Mouse (Mus musculus): ENCODE results near the gene Mocs1.
"Not testable (repeated sequence)": the region's sequence is repeated elsewhere in the genome, so short reads cannot be mapped to it uniquely, and the experiment has no call there.

DNA sequence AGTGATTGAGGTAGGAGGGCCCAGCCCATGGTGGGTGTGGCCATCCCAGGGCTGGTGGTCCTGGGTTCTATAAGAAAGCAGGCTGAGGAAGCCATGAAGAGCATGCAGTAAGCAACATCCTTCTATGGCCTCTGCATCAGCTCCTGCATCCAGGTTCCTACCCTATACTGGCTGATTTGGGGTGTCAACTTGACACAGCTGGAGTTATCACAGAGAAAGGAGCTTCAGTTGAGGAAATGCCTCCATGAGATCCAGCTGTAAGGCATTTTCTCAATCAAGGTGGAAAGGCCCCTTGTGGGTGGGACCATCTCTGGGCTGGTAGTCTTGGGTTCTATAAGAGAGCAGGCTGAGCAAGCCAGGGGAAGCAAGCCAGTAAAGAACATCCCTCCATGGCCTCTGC lies 9.1 kb downstream of the Mocs1 start:
- not testable (repeated sequence) for TF ChIP-seq CTCF (conservative IDR thresholded peaks at IDR 0.05; ENCODE audit: low read length); NANOG (IDR thresholded peaks at IDR 0.05; ENCODE audit: borderline replicate concordance, low read length); POU5F1 (IDR thresholded peaks at IDR 0.05; ENCODE audit: borderline replicate concordance, low read length)
